Mouse (Mus musculus) forebrain, embryonic 14.5 days (tissue): ENCODE data around the gene Ccdc85c. TPM values are rescaled to one million over a fixed set of nuclear protein-coding genes. Genes with fewer than 3 reads are reported as not detected.
A peak's percentile ranks its signal among the peaks of the same experiment; 100 is the strongest.

ENCODE experiments used
- ATAC-seq: fragments of 200-750 bp; cut with Nextera tagmentation; 2 replicates; pipeline ENCODE4 v1.8.0; 2017; ENCODE audit warnings: mild to moderate bottlenecking, moderate library complexity
- DNase-seq: peaks from one replicate; pipeline ENCODE4 v3.0.0-alpha.2; 2015; ENCODE audit warnings: low spot score
- H3K27ac ChIP-seq: fragments of 300-500 bp; sonication (generic); 2 replicates; pipeline ENCODE4 v1.5.1; 2014; ENCODE audit warnings: low read depth, mild to moderate bottlenecking, control low read depth, low read length, moderate library complexity
- H3K27me3 ChIP-seq: fragments of 300-500 bp; sonication (generic); replicated peaks from 2 replicates; pipeline ENCODE4 v1.6.1; 2014; ENCODE audit warnings: low read length, control low read depth, mixed read lengths; ENCODE audit not compliant: control insufficient read depth, insufficient read depth
- H3K36me3 ChIP-seq: fragments of 300-500 bp; sonication (generic); 2 replicates; pipeline ENCODE4 v1.6.1; 2014; ENCODE audit warnings: low read length, control low read depth; ENCODE audit not compliant: control insufficient read depth, insufficient read depth
- H3K4me1 ChIP-seq: fragments of 300-500 bp; sonication (generic); 2 replicates; pipeline ENCODE4 v1.6.1; 2014; ENCODE audit warnings: antibody characterized with exemption, low read length, control low read depth; ENCODE audit not compliant: control insufficient read depth, insufficient read depth
- H3K4me2 ChIP-seq: fragments of 300-500 bp; sonication (generic); 2 replicates; pipeline ENCODE4 v1.6.1; 2014; ENCODE audit warnings: mild to moderate bottlenecking, control low read depth, low read length
- H3K4me3 ChIP-seq: fragments of 300-500 bp; sonication (generic); 2 replicates; pipeline ENCODE4 v1.5.1; 2014; ENCODE audit warnings: low read depth, low read length, control low read depth
- H3K9ac ChIP-seq: fragments of 300-500 bp; sonication (generic); 2 replicates; pipeline ENCODE4 v1.6.1; 2014; ENCODE audit warnings: mild to moderate bottlenecking, low read length, control low read depth, moderate library complexity
- H3K9me3 ChIP-seq: fragments of 300-500 bp; sonication (generic); replicated peaks from 2 replicates; pipeline ENCODE4 v1.6.1; 2016; ENCODE audit warnings: low read length, control low read depth, mixed read lengths; ENCODE audit not compliant: control insufficient read depth
- WGBS: fragments of 180-500 bp; shearing (Covaris S2); extraction: QIAGEN DNeasy Blood & Tissue Kit; methylation state at CpG from one replicate; pipeline ENCODE4 v1.1.7; 2014; 5-methylcytosine and 5-hydroxymethylcytosine counted together
- polyA plus RNA-seq: library from polyadenylated mRNA; unstranded; fragments of >200 nt; fragmentation: Nextera tagmentation; extraction: Ambion mirVana; gene quantifications from 2 replicates; pipeline ENCODE4 v1.2.1, GENCODE M21; 2014

Gene Ccdc85c
- polyA plus RNA-seq: 13.6 and 14.5 TPM in 2 replicates

GRCm38 (mm10) chr12:108274661-108275507 is at the start of gene Ccdc85c:
TSS of gene Ccdc85c (minus strand) at chr12:108275425.
- Histone ChIP-seq H3K4me2 (peak within 1 kb of the TSS; percentile 97), H3K27me3 (no peaks in the 10 kb centered on the region), H3K4me1 (peaks cover 62% of the 10 kb centered on the region), H3K36me3 (no peaks in the 10 kb centered on the region), H3K9me3 (no peaks in the 10 kb centered on the region), H3K9ac (peak within 1 kb of the TSS; percentile 86), H3K4me3 (peak within 1 kb of the TSS; percentile 74), H3K27ac (peak within 1 kb of the TSS; percentile 91)
- WGBS: under 1% methylated on average over 92 of the region's 120 CpGs
- DNase-seq: peak; percentile 62
- ATAC-seq: peak; percentile 6

- H3K36me3 ChIP-seq: no peaks in the 10 kb centered on the region
- 7% methylated on average over 8 of the region's 8 CpGs for WGBS
- no peak overlapping the region for H3K4me3 ChIP-seq
- no peak overlapping the region for H3K9ac ChIP-seq
- H3K27me3 ChIP-seq: no peaks in the 10 kb centered on the region
- H3K9me3 ChIP-seq: no peaks in the 10 kb centered on the region
- no peak overlapping the region for H3K4me2 ChIP-seq
- no peak for DNase-seq
- H3K27ac ChIP-seq: peak overlapping the region; percentile 85
- peaks cover 33% of the 10 kb centered on the region for H3K4me1 ChIP-seq
- no peak for ATAC-seq
These were observed 44.9 kb upstream of the Ccdc85c start for GRCm38 (mm10) chr12:108320096-108320495.

GRCm38 (mm10) chr12:108318499-108318898 is 43.3 kb upstream of the Ccdc85c start:
- Histone ChIP-seq H3K9me3 (no peaks in the 10 kb centered on the region), H3K9ac (no peak overlapping the region; the same call in 1 of the 2 replicates), H3K4me1 (peaks cover 33% of the 10 kb centered on the region)

GRCm38 (mm10) chr12:108317826-108318430 is 42.7 kb upstream of the Ccdc85c start:
- Histone ChIP-seq H3K27me3 (no peaks in the 10 kb centered on the region), H3K4me1 (peaks cover 33% of the 10 kb centered on the region), H3K27ac (no peak overlapping the region), H3K9me3 (no peaks in the 10 kb centered on the region), H3K4me2 (no peak overlapping the region), H3K4me3 (no peak overlapping the region), H3K36me3 (no peaks in the 10 kb centered on the region), H3K9ac (no peak overlapping the region; the same call in 1 of the 2 replicates)
- no peak for DNase-seq
- WGBS: 31% methylated on average over 18 of the region's 18 CpGs
- no peak for ATAC-seq

More at GRCm38 (mm10) chr12:108318499-108318898, 43.3 kb upstream of the Ccdc85c start:
- WGBS: 33% methylated on average over 37 of the region's 37 CpGs
- H3K4me2 ChIP-seq: 0 out of 2 replicates have a peak overlapping the region, but pooled peaks have one; percentile 9
- no peaks in the 10 kb centered on the region for H3K36me3 ChIP-seq
- H3K4me3 ChIP-seq: no peak overlapping the region
- ATAC-seq: no peak
- H3K27ac ChIP-seq: no peak overlapping the region
- no peaks in the 10 kb centered on the region for H3K27me3 ChIP-seq
- no peak for DNase-seq

- no peak overlapping the region for H3K9ac ChIP-seq
- 9% methylated on average over 9 of the region's 9 CpGs for WGBS
- no peak overlapping the region for H3K27ac ChIP-seq
- H3K36me3 ChIP-seq: no peaks in the 10 kb centered on the region
- ATAC-seq (no peak), DNase-seq (no peak)
- no peaks in the 10 kb centered on the region for H3K27me3 ChIP-seq
- H3K4me3 ChIP-seq: no peak overlapping the region
- peaks cover 33% of the 10 kb centered on the region for H3K4me1 ChIP-seq
- H3K4me2 ChIP-seq: no peak overlapping the region
- H3K9me3 ChIP-seq: no peaks in the 10 kb centered on the region
These were observed 42.0 kb upstream of the Ccdc85c start for GRCm38 (mm10) chr12:108317201-108317738.

- Histone ChIP-seq H3K4me1 (peaks cover 30% of the 10 kb centered on the region), H3K36me3 (no peaks in the 10 kb centered on the region), H3K4me2 (no peak overlapping the region), H3K4me3 (no peak overlapping the region), H3K27ac (no peak overlapping the region), H3K9me3 (no peaks in the 10 kb centered on the region), H3K27me3 (no peaks in the 10 kb centered on the region), H3K9ac (no peak overlapping the region; the same call in 1 of the 2 replicates)
- ATAC-seq: no peak
- DNase-seq: no peak
- 25% methylated on average over 6 of the region's 6 CpGs for WGBS
These were observed 41.4 kb upstream of the Ccdc85c start for GRCm38 (mm10) chr12:108316655-108317054.

- no peak overlapping the region for H3K4me2 ChIP-seq
These were observed 40.6 kb upstream of the Ccdc85c start for GRCm38 (mm10) chr12:108315818-108316217.

GRCm38 (mm10) chr12:108313244-108313772 is 38.1 kb upstream of the Ccdc85c start:
- no peak overlapping the region for H3K4me2 ChIP-seq
- H3K27ac ChIP-seq: no peak overlapping the region
- H3K9me3 ChIP-seq: no peaks in the 10 kb centered on the region
- no peak overlapping the region for H3K4me3 ChIP-seq
- H3K4me1 ChIP-seq: peaks cover 12% of the 10 kb centered on the region
- WGBS: 100% methylated on average over 1 of the region's 1 CpGs
- no peaks in the 10 kb centered on the region for H3K27me3 ChIP-seq
- H3K9ac ChIP-seq: no peak overlapping the region
- no peaks in the 10 kb centered on the region for H3K36me3 ChIP-seq
- no peak for DNase-seq
- no peak for ATAC-seq

More at GRCm38 (mm10) chr12:108315818-108316217, 40.6 kb upstream of the Ccdc85c start:
- peaks cover 29% of the 10 kb centered on the region for H3K4me1 ChIP-seq
- H3K36me3 ChIP-seq: no peaks in the 10 kb centered on the region
- DNase-seq (no peak), ATAC-seq (no peak)
- H3K4me3 ChIP-seq: no peak overlapping the region
- H3K9ac ChIP-seq: no peak overlapping the region
- H3K9me3 ChIP-seq: no peaks in the 10 kb centered on the region
- 54% methylated on average over 10 of the region's 10 CpGs for WGBS
- no peak overlapping the region for H3K27ac ChIP-seq
- no peaks in the 10 kb centered on the region for H3K27me3 ChIP-seq
